Mouse (Mus musculus): ENCODE measurements at regions not wholly inside any gene's neighbourhood (a gene's known extent, or its start where the extent isn't known, plus 50 kb on each side); places are given as distances from the start of the nearest gene placed in this dataset.

DNA sequence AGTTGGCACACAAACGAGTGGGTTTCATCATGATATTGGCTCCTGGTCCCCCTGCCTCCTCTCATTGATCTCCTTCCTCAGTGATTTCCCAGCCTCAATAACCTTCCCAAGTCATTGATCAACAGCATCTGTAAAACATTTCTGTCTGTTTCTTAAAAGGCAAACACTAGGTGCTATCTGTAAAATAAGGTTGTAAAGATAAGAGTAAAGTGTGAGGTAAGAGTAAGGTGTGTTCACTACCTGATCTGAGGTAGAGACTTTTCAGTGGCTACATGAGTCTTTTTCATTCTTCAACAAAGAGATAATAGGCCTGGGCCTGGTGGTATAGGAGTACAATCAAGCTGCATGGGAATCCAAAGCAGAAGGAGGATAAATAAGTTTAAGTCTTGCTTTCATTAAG, 55.7 kb downstream of the Plk2 start:
- DNase-seq (ENCODE audit: low spot score) = no peak

DNA sequence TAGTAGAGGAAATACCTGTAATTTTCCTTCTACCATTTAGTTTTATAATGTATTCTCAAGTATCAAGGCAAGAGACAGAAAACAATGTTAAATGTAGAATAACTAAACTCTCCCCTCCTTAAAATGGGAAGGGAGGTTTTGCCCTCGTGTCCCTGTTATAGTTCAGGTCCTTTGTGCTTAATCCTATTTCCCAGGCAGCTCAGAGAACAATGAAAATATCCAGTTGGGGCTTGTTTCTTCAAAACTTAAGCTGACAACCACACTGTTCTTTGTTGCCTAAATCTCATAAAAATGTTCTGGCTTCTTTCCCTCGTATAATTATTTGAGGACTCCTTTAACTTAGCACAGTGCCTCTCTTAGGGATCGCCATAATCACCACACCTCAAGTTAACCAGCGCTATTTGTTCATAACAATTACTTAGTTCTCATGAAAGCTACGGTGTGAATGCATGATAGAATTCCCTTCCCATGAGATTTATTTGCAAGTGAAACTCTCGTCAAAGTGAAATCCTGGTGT, 57.2 kb downstream of the Plk2 start:
- DNase-seq (ENCODE audit: low spot score) = no peak

DNA sequence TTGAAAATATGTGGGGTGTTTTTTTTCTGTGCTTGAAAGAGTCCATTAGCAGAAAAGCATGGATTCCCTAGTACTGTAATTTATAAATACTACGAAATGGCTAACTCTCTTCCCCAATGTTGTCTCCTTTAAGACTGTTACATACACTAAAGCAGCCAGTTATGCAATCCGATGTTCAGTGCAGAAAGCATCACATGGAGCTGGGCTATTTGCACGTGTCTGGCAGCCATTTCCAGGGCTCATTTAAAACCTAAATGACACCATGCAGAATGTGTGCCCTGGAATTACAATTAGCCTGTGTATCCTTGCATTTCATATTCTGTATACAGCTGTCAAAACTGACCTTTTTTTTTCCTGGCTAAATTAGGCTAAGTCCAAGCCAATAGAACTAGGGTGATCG, 60.2 kb downstream of the Plk2 start:
- DNase-seq (ENCODE audit: low spot score) = no peak

DNA sequence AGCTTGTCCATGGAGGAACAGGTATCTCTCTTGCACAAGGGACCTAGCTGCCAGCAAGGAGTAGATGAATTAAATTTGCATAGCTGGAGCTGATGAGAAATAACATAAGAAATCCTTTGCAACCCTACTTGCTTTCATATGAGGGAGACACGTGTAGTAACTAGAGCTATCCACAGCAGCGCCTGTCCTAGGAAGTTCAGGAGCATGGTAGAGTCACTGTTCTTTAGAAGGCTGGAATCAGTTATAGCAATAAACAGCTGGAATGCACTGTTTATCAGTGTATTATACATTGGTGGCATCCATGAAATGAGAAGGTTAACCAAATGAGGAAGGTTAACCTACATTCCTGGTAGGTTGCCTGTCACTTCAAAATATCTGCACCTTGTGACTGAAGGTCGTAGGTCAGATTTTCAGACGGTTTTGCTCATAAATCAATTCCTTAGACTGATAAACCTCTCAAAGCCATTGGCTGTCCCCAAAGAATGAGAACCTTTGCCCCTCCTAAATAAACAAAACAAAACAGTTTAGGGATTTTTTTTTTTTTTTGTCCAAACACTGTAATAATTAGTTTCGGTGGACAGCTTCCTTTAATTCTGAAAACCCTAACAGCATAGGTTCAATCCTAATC, 60.8 kb downstream of the Plk2 start:
- DNase-seq (ENCODE audit: low spot score) = no peak

DNA sequence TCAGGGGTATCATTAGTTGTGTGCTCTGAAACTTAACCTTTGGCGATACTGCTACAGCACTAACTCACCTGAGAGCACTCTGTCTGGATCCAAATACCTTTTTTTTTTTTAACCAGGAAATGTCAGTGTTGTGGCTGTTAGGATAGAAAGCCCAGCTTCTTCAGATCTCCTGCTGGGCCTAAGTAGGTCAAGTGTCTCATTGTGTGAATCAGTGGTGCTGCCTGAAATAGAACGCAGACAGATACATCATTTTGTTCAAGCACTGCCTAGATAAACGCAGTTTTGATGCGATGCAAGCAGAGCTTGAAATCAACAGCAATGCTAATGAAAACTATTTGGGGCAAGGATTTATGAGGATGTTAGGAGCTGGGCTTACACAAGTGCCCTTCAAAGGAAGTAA, 63.9 kb downstream of the Plk2 start:
- no peak for DNase-seq (ENCODE audit: low spot score)

DNA sequence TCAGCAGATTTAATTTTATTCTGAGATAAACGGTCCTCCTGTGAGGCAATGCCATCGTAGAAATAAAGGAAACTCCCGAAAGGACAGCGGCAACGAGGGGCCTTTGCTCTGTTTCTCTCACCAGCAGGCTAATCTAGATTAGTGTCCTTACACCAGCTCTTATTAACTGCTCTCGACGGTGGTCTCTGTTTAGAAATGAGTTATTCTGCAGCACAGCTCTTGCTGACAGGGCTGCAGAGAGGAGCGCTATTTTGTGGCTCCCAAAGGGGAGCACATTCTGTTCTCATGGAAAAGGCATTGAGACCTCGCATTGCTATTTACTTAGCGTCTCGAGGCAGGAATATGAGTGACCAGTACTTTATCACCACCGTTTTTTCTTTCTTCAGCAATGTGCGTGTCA, 66.7 kb downstream of the Plk2 start:
- DNase-seq (ENCODE audit: low spot score) = no peak

DNA sequence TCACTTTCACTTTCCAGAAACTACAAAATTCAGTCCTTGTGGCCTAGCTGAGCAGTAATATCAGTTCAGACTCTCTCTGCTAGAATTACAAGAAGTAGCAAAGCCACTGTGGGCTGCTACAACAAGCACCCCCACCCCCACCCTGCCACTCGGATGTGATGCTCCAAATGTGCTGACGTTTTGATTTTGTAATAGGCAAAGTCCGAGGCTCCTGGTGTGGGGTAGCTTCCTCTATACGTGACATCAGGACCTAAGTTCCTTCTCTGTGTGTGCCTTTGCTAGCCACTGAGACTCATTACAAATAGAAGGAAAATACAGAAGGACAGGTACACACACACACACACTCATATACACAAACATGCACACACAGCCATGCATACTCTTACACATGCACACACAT, 76.7 kb downstream of the Plk2 start:
- no peak for DNase-seq (ENCODE audit: low spot score)

DNA sequence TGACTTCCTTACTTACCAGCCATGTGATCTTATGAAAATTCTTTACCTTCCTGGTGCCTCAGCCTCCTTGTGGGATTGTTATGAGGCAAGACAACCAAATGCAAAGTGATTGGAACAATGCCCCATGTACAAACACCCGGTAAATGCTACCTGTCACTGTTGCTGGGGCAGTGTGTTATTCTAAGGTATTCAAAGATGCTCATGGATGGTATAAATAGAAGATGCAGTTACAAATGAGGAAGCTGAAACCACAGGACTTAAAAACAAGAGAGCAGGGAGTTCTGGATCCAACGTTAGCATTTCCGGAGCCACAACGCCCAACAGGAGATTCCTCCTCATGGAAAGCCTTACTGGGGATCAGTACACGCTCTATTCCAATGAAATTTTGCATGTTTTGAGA, 82.9 kb downstream of the Plk2 start:
- no peak for DNase-seq (ENCODE audit: low spot score)

DNA sequence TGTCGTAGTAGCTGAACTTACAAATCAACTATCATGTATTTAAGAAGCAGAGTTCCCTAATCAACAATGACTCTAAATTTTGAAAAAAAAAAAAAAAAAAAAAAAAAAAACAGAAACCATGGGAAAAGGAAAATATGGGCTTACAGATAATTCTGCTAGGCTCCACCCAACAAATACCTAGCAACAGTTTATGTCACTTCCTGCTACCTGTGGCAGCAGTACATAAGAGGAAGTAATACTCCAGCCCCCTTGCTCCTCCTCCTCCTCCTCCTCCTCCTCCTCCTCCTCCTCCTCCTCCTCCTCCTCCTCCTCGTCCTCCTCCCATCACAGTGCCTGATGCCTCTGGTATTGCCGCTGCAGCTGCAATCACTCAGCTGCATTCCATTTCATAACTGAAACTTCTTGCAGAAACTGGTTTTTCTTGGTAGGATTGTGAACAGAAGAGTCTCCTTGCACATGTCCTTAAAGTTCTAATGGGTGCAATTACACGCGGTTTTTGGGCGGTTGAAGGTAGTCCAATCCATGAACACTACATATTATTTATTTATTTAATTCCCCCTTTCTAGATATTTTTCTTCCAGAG, 89.6 kb downstream of the Plk2 start:
- no peak for DNase-seq (ENCODE audit: low spot score)

DNA sequence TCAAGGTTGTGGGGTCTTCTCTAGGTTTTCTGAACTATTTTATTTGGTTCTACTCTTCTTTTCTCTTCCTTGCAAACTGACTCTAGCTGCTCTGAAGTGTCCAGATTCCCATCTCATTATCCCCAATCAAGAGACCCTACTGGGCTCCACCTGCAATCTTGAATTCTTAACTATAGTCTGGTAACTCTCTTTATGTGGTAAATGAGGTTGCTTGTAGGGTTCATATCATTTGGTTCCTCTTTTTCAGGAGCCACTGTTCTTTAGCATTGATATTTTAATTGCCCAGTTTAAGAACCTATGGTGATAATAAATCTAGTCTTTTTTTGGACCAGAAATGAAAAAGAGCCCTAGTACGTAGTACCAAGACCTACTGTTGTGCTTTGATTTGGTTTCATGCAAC, 90.7 kb downstream of the Plk2 start:
- no peak for DNase-seq (ENCODE audit: low spot score)

DNA sequence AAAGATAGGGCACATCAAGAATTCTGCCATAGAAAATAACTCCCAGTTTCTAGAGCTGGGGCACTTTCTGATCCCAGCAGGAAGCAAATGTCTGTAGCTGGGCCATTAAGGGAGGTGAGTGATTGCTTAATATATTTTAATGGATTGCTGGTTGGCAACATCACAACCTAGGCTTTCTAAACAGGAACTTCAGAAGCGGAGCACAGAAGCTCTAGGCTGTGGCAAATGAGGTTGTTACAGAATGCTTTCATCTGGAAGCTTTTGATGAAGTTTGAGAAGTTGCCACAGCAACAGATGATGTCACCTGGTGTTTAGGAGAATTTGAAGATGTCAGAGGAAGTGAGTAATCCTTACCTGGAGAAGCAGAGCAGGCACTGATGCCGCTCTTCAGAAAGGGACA, 95.3 kb downstream of the Plk2 start:
- no peak for DNase-seq (ENCODE audit: low spot score)

DNA sequence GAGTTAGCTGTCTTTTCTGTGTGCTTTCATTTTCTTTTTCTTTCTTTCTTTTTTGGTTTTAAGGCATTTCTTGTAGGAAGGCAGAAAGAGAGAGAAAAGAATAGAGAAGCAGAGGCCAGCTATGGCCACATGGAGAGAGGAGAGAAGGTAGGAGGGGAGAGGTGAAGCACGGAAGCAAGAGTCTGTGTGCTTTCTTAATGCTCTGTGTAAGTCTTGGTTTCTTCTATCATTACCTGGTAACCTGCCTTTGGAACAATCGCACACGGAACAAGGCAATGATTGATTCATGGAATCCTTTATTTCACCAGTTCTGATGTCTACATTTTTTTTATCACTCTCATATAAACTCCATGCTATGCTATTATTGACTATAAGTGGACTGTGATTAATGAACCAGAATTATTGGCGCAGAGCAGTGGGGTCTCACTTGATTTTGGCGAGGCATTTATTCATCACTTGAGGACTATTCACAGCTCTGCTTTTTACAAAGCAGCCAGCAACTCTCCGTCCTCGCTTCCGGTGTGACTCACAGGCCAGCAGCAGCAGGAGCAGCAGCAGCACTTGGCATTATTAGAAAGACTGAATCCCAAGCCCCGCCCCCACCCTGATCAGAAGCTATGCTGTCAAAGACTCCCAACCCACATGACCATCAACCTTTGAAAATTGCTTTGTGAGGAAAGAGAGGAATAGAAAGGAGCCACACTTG, 97.6 kb downstream of the Plk2 start:
- no peak for DNase-seq (ENCODE audit: low spot score)

DNA sequence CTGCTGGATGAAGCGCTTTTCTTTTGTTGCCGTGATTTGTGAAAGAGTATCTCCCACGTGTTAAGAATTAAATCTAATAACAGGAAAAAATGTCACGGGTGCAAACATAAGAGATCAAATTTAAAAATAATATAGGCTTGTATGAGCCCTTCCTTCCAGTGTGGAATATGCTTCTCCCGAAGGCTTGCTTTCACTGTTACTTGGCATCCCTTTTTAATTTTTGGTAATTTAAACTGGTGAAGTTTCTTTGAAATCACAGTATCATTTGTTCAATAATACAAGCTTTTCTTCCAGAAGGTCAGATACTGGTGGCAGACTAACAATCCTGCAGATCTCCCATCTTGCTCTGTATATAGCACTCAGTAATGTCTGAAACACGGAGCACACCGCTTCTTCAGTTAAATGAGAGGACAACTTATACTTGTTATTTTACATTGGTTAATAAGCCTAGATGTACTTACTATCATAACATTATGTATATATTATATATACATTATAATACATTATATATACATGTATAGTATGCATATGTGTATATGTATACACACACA, 98.2 kb downstream of the Plk2 start:
- no peak for DNase-seq (ENCODE audit: low spot score)

DNA sequence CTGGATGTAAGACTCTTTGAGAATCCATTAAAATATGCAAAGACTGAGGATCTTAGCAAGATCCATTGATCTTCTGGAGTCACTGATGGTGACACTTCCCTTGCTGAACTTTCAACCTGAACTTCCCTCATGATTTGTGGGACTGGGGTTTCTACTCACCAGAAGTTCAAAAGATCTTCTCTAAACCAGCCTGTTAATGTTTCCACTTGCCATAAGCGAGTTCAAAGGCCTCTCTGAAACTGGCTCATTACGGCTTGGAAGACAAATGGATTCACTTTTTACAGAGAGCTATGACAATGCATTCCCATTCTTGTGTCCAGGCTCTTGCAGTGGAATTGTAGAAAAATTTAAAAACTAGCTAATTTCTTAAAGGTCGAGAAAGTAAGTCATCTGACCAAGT, 102.6 kb downstream of the Plk2 start:
- no peak for DNase-seq (ENCODE audit: low spot score)

DNA sequence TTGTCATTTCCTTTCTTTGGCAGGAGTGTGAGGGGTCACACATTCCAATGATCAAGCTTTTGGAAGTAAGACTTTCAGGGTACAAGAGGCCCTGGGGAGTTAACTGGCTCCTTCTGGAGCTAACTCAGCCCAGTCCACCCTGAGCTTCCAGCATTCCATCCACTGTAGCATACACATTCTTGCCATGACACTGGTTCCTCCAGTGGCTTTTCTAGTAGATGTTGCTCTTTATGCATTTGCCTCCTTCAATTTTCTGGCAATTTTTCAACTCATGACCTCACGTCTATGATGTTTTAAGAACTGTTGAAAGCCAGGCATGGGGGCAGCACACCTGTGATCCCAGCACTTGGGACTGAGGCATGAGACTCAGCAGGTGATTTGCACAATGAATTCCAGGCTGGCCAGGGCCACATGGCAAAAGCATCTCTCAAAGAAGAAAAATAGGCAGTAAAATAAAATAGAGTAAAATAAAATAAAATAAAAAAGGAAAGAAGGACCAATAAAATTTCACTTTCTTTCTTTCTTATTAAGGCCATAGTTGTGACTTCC, 113.0 kb downstream of the Plk2 start:
- DNase-seq (ENCODE audit: low spot score) = no peak

DNA sequence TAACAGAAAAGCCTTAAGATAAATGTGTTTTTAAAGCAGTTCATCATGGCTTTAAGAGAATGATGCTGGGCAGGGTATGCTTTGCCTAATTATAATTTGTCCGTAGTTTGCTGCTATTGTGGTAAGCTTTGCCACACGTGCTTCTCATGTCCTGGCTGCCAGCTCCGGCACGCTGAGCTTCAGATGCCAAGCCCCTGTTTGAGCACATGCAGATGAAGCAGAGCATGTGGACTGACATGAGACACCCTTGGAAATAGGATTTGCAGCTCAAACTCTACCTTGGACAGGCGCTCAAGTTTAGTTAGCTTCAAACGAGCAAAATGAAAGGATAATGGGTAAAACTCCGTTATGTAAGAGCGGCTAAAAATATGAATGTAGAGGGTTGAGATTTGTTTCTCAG, 123.1 kb downstream of the Plk2 start:
- no peak for DNase-seq (ENCODE audit: low spot score)

DNA sequence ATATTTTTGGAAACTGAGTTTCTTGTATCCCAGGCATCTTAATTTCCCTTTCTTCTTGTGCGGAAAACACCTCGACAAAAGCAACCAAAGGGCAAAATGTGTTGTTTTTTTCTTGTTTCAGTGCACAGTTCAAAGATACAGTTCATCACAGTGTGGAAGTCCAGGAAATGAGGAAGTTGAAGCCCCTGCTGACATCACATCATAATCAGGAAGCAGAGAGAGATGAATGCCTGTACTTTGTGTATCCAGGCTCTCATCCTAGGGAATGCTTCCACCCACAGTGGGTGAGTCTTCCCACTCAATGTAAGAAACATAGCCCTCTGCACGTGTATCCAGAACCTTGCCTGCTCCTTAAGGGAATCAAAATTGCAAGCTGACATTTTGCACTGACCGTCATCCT, 128.1 kb downstream of the Plk2 start:
- no peak for DNase-seq (ENCODE audit: low spot score)

DNA sequence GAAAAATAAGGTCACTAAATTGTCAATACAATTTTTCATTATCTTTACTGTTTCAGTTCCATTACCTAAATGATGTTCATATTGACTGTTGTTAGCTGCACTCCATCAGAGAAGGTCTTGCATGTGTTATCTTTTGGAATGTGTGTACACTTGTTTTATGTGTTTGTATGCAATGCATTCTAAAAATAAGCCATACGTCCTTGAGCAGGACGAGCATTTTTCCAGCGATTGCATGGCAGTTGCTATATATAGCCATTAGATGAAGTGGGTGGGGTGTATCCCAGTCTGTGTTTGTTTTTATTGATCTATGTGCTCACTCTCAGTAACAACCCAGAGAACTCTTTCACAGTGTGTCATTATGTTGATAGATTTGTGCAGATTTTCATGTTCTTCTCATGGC, 132.8 kb downstream of the Plk2 start:
- DNase-seq (ENCODE audit: low spot score) = no peak

DNA sequence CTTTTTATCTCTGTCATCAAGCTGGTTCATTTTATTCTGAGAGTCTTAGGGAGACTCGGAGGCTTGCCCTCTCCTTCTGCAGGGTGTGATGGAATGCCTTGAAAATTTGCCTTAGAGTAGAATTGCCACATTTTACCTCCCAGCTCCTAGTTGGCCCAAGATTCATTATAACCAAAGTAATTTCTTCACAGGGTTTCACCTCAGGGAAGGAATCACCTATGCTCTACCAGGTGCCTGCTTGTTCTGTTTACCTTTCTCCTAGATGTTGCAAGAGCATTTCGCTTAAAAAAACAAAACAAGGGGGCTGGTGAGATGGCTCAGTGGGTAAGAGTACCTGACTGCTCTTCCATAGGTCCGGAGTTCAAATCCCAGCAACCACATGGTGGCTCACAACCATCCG, 134.8 kb downstream of the Plk2 start:
- no peak for DNase-seq (ENCODE audit: low spot score)

DNA sequence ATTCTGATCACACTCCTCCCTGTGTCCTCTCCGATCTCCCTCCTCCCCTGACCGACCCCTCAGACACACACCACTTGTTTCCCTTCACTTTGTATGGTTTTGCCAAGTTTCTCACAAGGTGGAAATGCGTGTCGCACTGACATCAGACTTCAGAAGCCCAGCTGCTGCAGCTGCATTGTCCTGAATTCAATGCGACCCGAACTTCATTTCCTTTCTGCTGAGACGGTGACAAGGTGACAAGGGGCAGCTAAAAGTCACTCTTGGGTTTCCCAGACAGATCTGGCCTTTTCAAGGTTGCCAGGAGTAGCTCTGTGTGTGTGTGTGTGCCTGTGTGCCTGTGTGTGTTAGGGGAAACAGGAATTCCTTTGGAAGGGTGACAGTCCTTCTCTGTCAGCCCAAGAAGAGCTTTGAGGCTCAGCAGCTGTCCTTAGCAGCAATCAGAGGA, 139.5 kb downstream of the Plk2 start:
- no peak for DNase-seq (ENCODE audit: low spot score)

DNA sequence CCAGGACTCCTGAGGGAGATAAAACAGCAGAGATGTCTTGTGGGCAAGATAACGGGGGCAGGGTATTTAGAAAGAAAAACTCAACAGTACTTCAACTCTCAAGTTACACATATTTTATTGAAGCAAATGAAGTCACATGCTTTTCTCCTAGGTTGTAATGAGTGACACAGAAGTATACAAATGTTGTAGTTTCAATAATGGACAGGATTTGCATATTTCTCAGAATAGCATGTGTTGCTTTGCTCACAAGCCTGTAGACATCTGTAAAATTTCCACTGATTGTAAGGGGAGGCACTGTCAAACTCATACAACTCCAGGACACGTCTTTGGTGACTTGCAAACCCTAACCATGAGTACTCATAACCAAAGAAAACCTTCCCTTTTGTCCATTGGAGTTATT, 140.9 kb downstream of the Plk2 start:
- no peak for DNase-seq (ENCODE audit: low spot score)

DNA sequence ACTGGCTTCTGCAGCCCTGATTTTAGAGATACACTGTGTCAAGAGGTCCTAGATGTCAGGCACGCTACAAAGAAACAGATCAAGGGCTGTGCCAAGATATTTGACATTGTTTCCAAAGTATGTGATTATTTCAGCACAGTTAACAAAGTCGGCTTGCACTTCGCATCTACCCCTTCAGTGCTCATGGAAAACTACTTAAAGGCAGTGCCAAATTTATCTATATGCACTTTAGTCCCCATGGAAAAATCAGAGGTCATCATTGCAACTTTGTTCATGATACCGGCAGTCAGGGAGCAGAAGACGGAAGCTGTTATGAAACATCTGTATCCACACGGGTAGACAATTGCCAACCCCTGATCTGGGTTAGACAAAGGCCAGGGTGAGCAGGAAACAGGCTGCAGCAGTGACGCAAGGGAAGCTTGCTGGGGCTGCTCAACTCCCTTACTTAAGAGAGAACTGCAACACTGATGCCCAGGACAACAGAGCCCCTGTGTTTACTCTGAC, 143.2 kb downstream of the Plk2 start:
- DNase-seq (ENCODE audit: low spot score) = no peak
